Mouse (Mus musculus) embryo, embryonic 10.5 days (tissue): Measurements from ENCODE around the gene Hils1.
A peak's percentile ranks its signal among the peaks of the same experiment; 100 is the strongest.
"Not testable (repeated sequence)": the region's sequence is repeated elsewhere in the genome, so short reads cannot be mapped to it uniquely, and the experiment has no call there.

Experiments
- DNase-seq: peaks from one replicate; pipeline ENCODE4 v3.0.0-alpha.2; 2015; ENCODE audit warnings: low spot score

Hils1 gene

GRCm38 (mm10) chr11:94955103-94955502 is 12.3 kb upstream of the Hils1 start:
- peak; percentile 33 for DNase-seq

- no peak for DNase-seq
These were observed 9.7 kb upstream of the Hils1 start for GRCm38 (mm10) chr11:94957693-94958064.

- DNase-seq: peak; percentile 35
These were observed 9.1 kb upstream of the Hils1 start for GRCm38 (mm10) chr11:94958065-94958858.

GRCm38 (mm10) chr11:94962534-94963101 is 4.8 kb upstream of the Hils1 start:
- no peak for DNase-seq

- no peak for DNase-seq
These were observed 794 bp downstream of the Hils1 start for GRCm38 (mm10) chr11:94968187-94968586.

- not testable (repeated sequence) for DNase-seq
These were observed 2.3 kb downstream of the Hils1 start for GRCm38 (mm10) chr11:94969709-94970108.

- DNase-seq: peak; percentile 88
These were observed 3.0 kb downstream of the Hils1 start for GRCm38 (mm10) chr11:94970210-94970943.

- no peak for DNase-seq
These were observed 4.7 kb downstream of the Hils1 start for GRCm38 (mm10) chr11:94971895-94972615.

- no peak for DNase-seq
These were observed 5.5 kb downstream of the Hils1 start for GRCm38 (mm10) chr11:94972887-94973286.

GRCm38 (mm10) chr11:94973313-94973712 is 5.9 kb downstream of the Hils1 start:
- peak; percentile 30 for DNase-seq

GRCm38 (mm10) chr11:94974951-94975350 is 7.6 kb downstream of the Hils1 start:
- DNase-seq: no peak

GRCm38 (mm10) chr11:94976199-94976598 is 8.8 kb downstream of the Hils1 start, which contains the start of gene Sgca:
Sgca (minus strand) TSS chr11:94976327.
- no peak for DNase-seq

- DNase-seq: no peak
These were observed 11.0 kb downstream of the Hils1 start for GRCm38 (mm10) chr11:94978178-94978915.

GRCm38 (mm10) chr11:94978947-94979346 is 11.6 kb downstream of the Hils1 start:
- peak; percentile 99 for DNase-seq

- no peak for DNase-seq
These were observed 12.2 kb downstream of the Hils1 start for GRCm38 (mm10) chr11:94979462-94980179.

GRCm38 (mm10) chr11:94985140-94985539 is 17.7 kb downstream of the Hils1 start:
- peak; percentile 58 for DNase-seq

GRCm38 (mm10) chr11:94985822-94986221 is 18.4 kb downstream of the Hils1 start:
- no peak for DNase-seq

GRCm38 (mm10) chr11:94986435-94986834 is 19.0 kb downstream of the Hils1 start:
- no peak for DNase-seq

GRCm38 (mm10) chr11:94987341-94987740 is 19.9 kb downstream of the Hils1 start:
- DNase-seq: no peak

- no peak for DNase-seq
These were observed 20.5 kb downstream of the Hils1 start for GRCm38 (mm10) chr11:94987851-94988250.
